Mouse (Mus musculus) adrenal gland, postnatal 4 days (tissue): ENCODE data around the gene Alg9. TPM values are rescaled to one million over a fixed set of nuclear protein-coding genes. Genes with fewer than 3 reads are reported as not detected.

Experiments used
- DNase-seq, 2 experiments: peaks; one replicate each; pipeline ENCODE4 v3.0.0; 2021 to 2022; ENCODE audit warnings: low spot score in 2 of 2, mixed read lengths in 2 of 2
- total RNA-seq, 2 experiments: library from RNA; stranded (reverse); gene quantifications; 2 replicates each; pipeline ENCODE4 v1.2.3; 2021

Gene Alg9
- total RNA-seq, 2 experiments from 2014 or later = 21.4 to 22.5 TPM

DNA sequence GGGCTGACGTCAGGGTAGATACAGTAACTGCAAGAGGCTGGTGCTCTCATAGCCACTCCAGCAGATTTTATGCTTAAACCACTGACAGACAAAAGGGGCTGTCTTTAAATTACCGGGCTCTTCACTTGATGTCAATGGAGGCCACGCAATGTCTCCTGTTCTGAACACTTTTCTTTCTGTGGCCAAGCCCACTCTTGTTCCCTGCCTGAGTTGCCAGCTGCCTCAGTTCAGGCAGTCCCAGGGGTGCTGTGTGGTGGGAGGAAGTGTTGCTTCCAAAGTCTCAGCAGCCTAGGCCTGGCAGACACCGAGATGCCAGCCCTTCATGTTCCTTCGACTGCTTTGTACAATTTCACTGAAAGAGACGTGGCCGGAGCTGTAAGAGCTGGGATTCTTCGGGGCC, 109.3 kb downstream of the Alg9 start:
- DNase-seq = no peak

DNA sequence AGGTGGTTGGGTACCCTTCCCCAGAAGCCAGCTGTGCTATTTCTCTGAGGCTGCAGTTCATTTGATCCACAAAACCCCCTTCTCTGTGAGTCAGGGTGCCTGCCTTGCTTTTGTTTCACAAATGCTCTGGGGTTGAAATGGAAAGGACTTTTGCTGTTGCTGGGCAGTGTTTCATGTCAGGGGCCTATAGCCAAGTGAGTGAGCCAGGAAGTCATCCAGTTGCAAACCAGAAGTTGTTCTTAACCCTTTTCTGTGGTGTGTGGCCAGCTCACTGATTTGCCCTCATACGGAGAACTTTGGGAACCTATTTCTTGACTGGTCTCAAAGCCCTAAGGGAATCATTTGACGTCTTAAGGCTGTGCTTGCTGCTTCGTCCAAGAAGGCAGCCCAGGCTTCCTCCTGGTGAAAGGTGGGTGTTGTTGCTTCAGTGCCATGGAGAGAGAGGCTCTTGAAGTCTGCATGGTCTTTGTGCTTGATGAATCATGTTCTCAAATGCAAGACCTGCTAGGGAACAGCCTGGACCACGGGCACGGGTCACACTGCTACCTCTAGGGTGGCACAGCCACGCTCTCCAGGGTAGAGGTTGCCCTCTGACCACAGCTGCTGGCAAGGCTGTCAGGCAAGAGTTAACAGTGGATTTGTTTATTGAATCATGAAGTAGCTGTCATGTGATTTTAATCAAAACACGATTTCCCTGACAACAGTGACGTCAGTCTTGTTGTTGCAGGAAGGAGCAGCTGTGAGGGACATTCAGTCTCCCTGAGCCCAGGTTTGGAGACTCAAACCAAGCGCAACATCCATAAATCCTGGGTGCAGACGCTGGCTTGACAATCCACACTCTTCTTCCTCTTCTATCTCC, 110.2 kb downstream of the Alg9 start:
- no peak for DNase-seq

DNA sequence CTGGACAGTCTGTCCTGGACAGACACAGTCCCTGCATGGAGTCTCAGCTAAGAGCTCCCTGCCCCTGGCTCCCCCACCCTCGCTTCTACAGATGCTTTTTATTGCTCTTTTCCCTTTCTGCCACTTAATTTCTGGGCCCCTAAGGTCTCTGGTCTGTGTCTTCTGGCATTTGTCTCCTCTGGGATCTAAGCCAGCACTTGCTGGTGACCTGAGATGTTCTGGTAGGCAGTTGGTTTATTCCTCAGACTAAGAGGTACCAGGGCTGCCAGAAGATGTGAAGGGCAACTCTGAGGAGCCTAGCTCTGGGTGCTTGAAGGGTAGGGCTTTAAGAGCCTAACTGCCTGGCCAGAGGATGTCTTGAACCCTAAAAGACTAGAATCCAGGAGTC, 110.8 kb downstream of the Alg9 start:
- no peak for DNase-seq

DNA sequence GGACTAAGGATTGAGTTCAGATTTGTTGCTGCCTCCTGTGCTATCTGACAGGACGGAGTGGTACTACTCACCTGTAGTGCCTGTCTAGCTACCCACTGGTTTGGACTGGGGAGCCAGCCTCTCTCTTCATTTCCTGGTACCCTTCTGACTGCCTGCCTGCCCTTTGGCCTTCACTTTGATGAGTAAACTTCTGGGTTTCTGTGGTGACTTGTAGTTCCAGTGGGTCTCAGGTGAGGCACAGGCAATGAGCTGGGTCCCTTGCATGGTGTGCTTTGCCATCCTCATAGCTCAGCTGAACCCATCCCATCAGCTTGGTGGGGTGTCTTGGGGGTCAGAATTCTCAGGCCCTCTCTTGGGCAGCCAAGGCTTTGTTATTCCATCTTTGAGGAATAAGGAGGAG, 112.1 kb downstream of the Alg9 start:
- DNase-seq = no peak

DNA sequence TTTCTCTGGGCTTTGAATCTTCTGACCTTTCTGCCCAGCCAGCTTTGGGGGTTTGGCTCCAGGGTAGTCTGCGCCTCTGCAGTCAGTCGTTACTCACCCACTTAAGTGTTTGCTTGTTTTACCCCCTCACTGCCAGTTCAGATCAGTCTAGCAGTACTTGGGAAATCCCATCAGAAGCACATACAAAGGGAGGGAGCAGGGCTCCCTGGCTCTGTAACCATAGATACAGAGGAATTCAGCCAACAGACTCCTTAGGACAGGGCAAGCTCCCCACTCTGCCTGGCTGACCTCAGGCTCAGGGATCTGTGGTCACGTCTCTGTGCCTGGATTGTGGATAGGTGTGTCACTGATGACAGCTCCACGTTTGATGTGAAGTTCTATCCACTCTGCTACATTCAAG, 112.5 kb downstream of the Alg9 start:
- DNase-seq = no peak

DNA sequence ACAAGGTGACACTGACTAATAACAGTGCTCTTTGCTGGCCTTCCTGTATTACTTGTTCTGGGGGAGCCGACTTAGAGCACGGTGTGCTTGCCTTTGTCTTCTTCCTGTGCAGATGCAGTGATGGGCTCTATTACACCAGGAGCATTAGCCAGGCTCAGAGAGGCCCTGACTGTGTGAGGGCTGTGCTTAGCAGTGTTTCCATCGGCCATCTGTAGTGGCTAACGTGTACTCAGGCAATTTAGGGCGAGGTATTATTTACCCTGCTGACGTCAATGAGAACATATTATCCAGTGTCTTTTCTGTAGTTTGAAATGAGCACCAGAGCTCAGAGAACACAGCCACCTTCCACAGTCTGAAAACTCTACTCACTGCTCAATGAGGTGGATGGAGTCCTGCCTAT, 114.4 kb downstream of the Alg9 start:
- DNase-seq = no peak

DNA sequence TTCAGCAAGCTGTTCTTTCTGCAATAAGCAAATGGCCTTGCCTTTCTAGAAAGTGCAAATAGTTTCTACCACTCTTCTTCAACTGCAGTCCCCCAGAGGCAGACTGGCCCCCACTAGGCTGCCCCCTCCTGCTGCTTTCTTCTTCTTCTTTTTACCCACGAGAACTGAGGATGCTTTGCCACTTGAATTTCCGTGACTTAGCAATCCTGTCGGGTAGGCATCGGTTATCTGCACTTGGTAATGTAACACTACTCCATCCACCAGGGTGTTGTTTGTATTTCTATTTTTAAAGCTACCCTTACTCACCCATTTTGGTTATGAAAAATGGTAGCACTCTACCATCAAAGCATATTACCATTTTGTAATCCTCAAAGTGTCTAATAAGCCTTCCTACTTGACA, 115.1 kb downstream of the Alg9 start:
- no peak for DNase-seq

DNA sequence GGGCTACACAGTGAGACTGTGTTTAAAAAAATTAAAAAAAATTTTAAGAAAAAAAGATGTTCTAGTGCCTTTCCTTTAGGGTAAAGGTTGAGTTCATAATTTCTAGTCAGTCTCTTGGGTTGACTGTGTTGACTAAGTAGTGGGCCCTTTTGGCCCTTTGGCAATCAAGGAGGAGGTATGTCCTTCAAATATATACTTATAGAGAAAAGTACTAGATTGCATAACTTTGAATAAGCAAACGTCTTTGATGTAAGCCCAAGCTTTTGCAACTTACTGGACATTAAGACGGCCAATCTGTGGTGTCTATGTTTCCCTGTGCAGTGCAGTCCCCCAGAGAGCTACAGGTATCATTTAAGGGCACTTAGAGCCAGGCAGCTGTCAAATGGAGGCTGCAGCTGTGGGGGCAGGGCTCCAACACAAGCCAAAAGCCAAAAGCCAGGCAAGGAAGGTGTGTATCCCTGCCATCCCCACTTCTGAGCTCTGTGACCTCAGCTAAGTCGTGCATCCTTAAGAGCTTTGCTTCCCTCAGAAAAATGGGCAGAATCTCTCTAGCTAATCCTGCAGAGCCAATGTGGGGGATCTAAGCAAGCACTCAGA, 115.8 kb downstream of the Alg9 start:
- DNase-seq = no peak

Other genes starting within 250 kb of the Alg9 start
- gene Pts, start 246.3 kb upstream of the Alg9 start, total RNA-seq = 10 to 100 TPM; 71.9 to 77.2 TPM
- gene Il18, start 220.2 kb upstream of the Alg9 start, total RNA-seq = 1 to 10 TPM; 5.6 to 6.3 TPM
- gene Bco2, start 219.8 kb upstream of the Alg9 start, total RNA-seq = 1 to 10 TPM; 2.3 to 4.1 TPM
- gene Tex12, start 213.7 kb upstream of the Alg9 start, total RNA-seq = not detected
- gene Sdhd, start 171.2 kb upstream of the Alg9 start, total RNA-seq = 100 to 1,000 TPM; 252 to 272 TPM
- 100 to 1,000 TPM; 134 to 149 TPM for gene Timm8b, start 171.1 kb upstream of the Alg9 start, total RNA-seq
- gene Pih1d2, start 157.7 kb upstream of the Alg9 start, total RNA-seq = 1 to 10 TPM; 2.9 to 3.7 TPM
- gene Nkapd1, start 157.6 kb upstream of the Alg9 start, total RNA-seq = 10 to 100 TPM; 36.8 to 38.8 TPM
- gene Dlat, start 115.2 kb upstream of the Alg9 start, total RNA-seq = 100 to 1,000 TPM; 117 to 122 TPM
- 10 to 100 TPM; 16.0 to 19.7 TPM for gene Dixdc1, start 35.5 kb upstream of the Alg9 start, total RNA-seq
- 10 to 100 TPM; 11.2 to 11.4 TPM for gene 2310030G06Rik, start 28.5 kb upstream of the Alg9 start, total RNA-seq
- 10 to 100 TPM; 47.8 to 84.1 TPM for gene Cryab, start 23.7 kb upstream of the Alg9 start, total RNA-seq
- gene Hspb2, start 22.7 kb upstream of the Alg9 start, total RNA-seq = 1 to 10 TPM; 4.8 to 7.6 TPM
- 1 to 10 TPM; 8.2 to 9.7 TPM for gene Fdxacb1, start 6.8 kb upstream of the Alg9 start, total RNA-seq
- 10 to 100 TPM; 35.5 to 36.5 TPM for gene 1110032A03Rik, start 501 bp downstream of the Alg9 start, total RNA-seq
- gene Ppp2r1b, start 70.3 kb downstream of the Alg9 start, total RNA-seq = 10 to 100 TPM; 35.8 to 35.9 TPM
- 10 to 100 TPM; 51.1 to 56.3 TPM for gene Sik2, start 234.1 kb downstream of the Alg9 start, total RNA-seq